Mouse (Mus musculus) embryonic facial prominence, embryonic 12.5 days (tissue): ENCODE results near the gene Mertk. TPM values are rescaled to one million over a fixed set of nuclear protein-coding genes. Genes with fewer than 3 reads are reported as not detected.

Source experiments
- ATAC-seq: fragments of 200-750 bp; cut with Nextera tagmentation; 2 replicates; pipeline ENCODE4 v1.8.0; 2017; ENCODE audit not compliant: insufficient number of reproducible peaks, insufficient read depth, low FRiP score, low TSS enrichment
- H3K27ac ChIP-seq: fragments of 300-500 bp; sonication (generic); 2 replicates; pipeline ENCODE4 v1.5.1; 2016; ENCODE audit warnings: mild to moderate bottlenecking
- H3K27me3 ChIP-seq: fragments of 300-500 bp; sonication (generic); 2 replicates; pipeline ENCODE4 v1.6.1; 2016; ENCODE audit warnings: mild to moderate bottlenecking, moderate library complexity
- H3K36me3 ChIP-seq: fragments of 300-500 bp; sonication (generic); 2 replicates; pipeline ENCODE4 v1.6.1; 2016; ENCODE audit warnings: mild to moderate bottlenecking
- H3K4me1 ChIP-seq: fragments of 300-500 bp; sonication (generic); 2 replicates; pipeline ENCODE4 v1.6.1; 2016
- H3K4me2 ChIP-seq: fragments of 300-500 bp; sonication (generic); replicated peaks from 2 replicates; pipeline ENCODE4 v1.6.1; 2016; ENCODE audit warnings: mild to moderate bottlenecking, moderate library complexity
- H3K4me3 ChIP-seq: fragments of 300-500 bp; sonication (generic); 2 replicates; pipeline ENCODE4 v1.5.1; 2016; ENCODE audit warnings: mild to moderate bottlenecking
- H3K9ac ChIP-seq: fragments of 300-500 bp; sonication (generic); 2 replicates; pipeline ENCODE4 v1.6.1; 2016; ENCODE audit warnings: mild to moderate bottlenecking, moderate library complexity
- H3K9me3 ChIP-seq: fragments of 300-500 bp; sonication (generic); 2 replicates; pipeline ENCODE4 v1.6.1; 2016; ENCODE audit warnings: mild to moderate bottlenecking, moderate library complexity
- WGBS: fragments of 180-500 bp; shearing (Covaris S2); methylation state at CpG from one replicate; pipeline ENCODE4 v1.1.7; 2016; 5-methylcytosine and 5-hydroxymethylcytosine counted together
- polyA plus RNA-seq: library from polyadenylated mRNA; unstranded; fragments of >200 nt; fragmentation: Nextera tagmentation; extraction: Ambion mirVana; gene quantifications from 2 replicates; pipeline ENCODE4 v1.2.1, GENCODE M21; 2016

Gene Mertk
- polyA plus RNA-seq, 1 experiment from 2014 or later = 14.0 TPM

DNA sequence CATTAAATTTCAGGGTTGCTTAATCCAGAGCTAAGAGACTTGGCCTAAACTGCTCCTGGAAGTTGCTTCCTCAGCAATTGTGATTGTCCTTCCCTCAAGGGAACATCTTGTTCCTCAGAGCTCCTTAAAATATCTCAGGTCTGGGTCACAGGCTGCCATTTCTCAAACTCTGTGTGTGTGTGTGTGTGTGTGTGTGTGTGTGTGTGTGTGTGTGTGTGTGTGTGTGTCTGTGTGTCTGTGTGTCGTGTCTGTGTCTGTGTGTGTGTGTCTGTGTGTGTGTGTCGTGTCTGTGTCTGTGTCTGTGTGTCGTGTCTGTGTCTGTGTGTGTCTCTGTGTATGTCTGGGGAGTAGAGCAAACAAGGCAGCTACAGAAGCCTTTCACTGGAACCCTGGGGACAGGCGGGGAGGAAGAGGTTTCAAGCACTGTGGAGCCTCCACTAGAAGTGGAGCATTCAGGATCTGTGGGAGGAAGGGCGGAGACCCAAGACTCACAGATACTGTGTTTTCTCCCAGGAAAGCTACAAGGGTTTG, 47.9 kb downstream of the Mertk start:
- Histone ChIP-seq H3K4me2 (no peak overlapping the region), H3K27ac (peak overlapping the region; percentile 73), H3K27me3 (no peaks in the 10 kb centered on the region), H3K4me3 (no peak overlapping the region), H3K36me3 (peaks cover 14% of the 10 kb centered on the region), H3K9ac (no peak overlapping the region), H3K9me3 (no peaks in the 10 kb centered on the region), H3K4me1 (peaks cover 43% of the 10 kb centered on the region)
- no peak for ATAC-seq
- WGBS = 59% methylated on average over 5 of the region's 5 CpGs

GRCm38 (mm10) chr2:128747433-128748028, 48.8 kb downstream of the Mertk start:
- Histone ChIP-seq H3K27me3 (no peaks in the 10 kb centered on the region), H3K4me1 (peaks cover 43% of the 10 kb centered on the region), H3K9me3 (no peaks in the 10 kb centered on the region), H3K4me3 (no peak overlapping the region), H3K9ac (no peak overlapping the region), H3K36me3 (peaks cover 19% of the 10 kb centered on the region), H3K4me2 (no peak overlapping the region), H3K27ac (peak overlapping the region; percentile 73; the same call in 1 of the 2 replicates)
- 64% methylated on average over 8 of the region's 8 CpGs for WGBS
- no peak for ATAC-seq

DNA sequence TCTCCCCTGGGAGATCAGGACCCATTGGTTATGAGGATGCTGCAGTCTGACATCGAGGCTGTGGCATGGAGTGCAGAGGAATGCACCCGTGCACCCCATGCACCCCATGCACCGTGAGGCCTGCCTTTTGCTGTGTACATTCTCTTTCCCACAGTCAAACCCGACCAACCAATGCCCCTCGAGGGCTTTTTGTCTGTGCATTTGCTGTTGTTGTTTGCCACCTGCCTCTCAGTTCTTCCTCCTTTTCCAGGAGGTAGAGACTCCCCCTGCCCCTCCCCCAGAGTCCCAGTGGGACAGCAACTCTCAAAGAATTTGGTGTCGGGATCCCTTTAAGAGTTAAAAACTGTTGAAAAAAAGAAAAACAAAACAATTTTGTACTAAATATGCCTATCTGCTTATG, 49.4 kb downstream of the Mertk start:
- H3K4me1 ChIP-seq = peaks cover 43% of the 10 kb centered on the region
- no peak overlapping the region for H3K4me2 ChIP-seq
- ATAC-seq = no peak
- peaks cover 17% of the 10 kb centered on the region; the same call in 1 of the 2 replicates for H3K36me3 ChIP-seq
- 64% methylated on average over 6 of the region's 6 CpGs for WGBS
- no peak overlapping the region for H3K9ac ChIP-seq
- H3K27ac ChIP-seq = no peak overlapping the region
- no peak overlapping the region for H3K4me3 ChIP-seq
- no peaks in the 10 kb centered on the region for H3K9me3 ChIP-seq
- H3K27me3 ChIP-seq = no peaks in the 10 kb centered on the region

- ATAC-seq = no peak
- Histone ChIP-seq H3K27ac (no peak overlapping the region), H3K9me3 (no peaks in the 10 kb centered on the region), H3K36me3 (peaks cover 17% of the 10 kb centered on the region; the same call in 1 of the 2 replicates), H3K4me3 (no peak overlapping the region), H3K9ac (no peak overlapping the region), H3K4me1 (peaks cover 18% of the 10 kb centered on the region; the same call in 1 of the 2 replicates), H3K4me2 (no peak overlapping the region), H3K27me3 (no peaks in the 10 kb centered on the region)
- 85% methylated on average over 6 of the region's 6 CpGs for WGBS
Measured at GRCm38 (mm10) chr2:128751030-128751429, 52.3 kb downstream of the Mertk start.

- no peak overlapping the region for H3K27ac ChIP-seq
- WGBS = 41% methylated on average over 6 of the region's 6 CpGs
- H3K9me3 ChIP-seq = no peaks in the 10 kb centered on the region
- no peak overlapping the region for H3K4me2 ChIP-seq
- peaks cover 30% of the 10 kb centered on the region for H3K36me3 ChIP-seq
- 0 out of 2 replicates have a peak, but pooled peaks cover 2% of the 10 kb centered on the region for H3K4me1 ChIP-seq
- no peak overlapping the region for H3K4me3 ChIP-seq
- no peak overlapping the region for H3K9ac ChIP-seq
- H3K27me3 ChIP-seq = no peaks in the 10 kb centered on the region
- no peak for ATAC-seq
Measured at GRCm38 (mm10) chr2:128753295-128753873, 54.6 kb downstream of the Mertk start.

DNA sequence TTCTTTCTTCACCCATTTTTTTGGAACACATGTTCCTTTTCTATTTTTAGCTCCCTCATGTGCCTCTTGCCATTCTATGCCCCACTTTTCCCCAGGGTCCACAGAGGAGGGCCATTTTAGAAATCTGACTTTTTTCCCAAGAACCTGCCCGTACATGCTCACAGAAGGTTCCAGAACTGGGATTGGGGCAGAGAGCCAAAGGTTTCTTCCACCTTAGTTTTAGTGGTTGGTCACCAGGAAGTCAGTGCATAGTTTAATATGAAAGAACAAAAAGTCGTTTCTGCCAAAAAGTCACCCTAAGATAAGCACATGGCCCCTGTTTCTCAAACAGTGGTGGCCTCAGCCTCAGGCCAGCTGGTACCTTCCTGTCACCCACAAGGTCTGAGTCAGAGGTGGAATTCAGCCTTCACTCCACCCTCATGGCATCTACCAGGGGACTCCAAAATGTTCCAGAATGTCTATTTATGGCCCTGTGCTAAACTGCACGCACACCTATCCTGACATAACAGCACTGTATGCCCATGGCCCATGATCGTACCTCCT, 56.5 kb downstream of the Mertk start:
- Histone ChIP-seq H3K4me3 (no peak overlapping the region), H3K36me3 (peaks cover 27% of the 10 kb centered on the region), H3K9me3 (no peaks in the 10 kb centered on the region), H3K4me2 (no peak overlapping the region), H3K27ac (no peak overlapping the region), H3K4me1 (0 out of 2 replicates have a peak, but pooled peaks cover 7% of the 10 kb centered on the region), H3K27me3 (no peaks in the 10 kb centered on the region), H3K9ac (no peak overlapping the region)
- ATAC-seq = no peak
- 89% methylated on average over 4 of the region's 4 CpGs for WGBS

DNA sequence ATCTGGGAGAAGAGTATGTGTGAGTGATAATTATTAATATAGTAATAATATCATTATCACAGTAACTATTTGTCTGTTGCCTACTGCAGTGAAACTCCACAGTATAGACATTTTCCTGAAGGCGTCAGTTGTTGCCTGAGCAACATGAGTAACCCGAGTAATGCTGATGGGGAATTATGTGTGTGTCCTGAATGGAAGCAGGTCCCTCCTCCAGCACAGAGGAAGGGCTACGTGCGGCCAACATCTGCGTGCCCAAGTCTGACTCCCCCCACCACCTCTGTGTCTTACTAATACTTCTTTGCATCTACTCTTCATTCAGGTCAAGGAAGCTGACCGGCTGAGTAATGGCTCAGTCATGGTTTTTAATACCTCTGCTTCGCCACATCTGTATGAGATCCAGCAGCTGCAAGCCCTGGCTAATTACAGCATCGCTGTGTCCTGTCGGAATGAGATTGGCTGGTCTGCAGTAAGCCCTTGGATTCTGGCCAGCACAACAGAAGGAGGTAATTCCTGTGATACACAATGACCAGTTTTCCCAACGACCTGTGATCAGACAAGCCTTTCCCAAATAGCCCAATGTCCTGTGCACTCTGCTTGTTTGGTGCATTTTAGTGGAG, 60.1 kb downstream of the Mertk start:
- Histone ChIP-seq H3K36me3 (peaks cover 33% of the 10 kb centered on the region), H3K4me2 (no peak overlapping the region), H3K27ac (no peak overlapping the region), H3K4me3 (no peak overlapping the region), H3K9ac (no peak overlapping the region), H3K4me1 (0 out of 2 replicates have a peak, but pooled peaks cover 7% of the 10 kb centered on the region), H3K9me3 (no peaks in the 10 kb centered on the region), H3K27me3 (no peaks in the 10 kb centered on the region)
- 48% methylated on average over 10 of the region's 10 CpGs for WGBS
- no peak for ATAC-seq

DNA sequence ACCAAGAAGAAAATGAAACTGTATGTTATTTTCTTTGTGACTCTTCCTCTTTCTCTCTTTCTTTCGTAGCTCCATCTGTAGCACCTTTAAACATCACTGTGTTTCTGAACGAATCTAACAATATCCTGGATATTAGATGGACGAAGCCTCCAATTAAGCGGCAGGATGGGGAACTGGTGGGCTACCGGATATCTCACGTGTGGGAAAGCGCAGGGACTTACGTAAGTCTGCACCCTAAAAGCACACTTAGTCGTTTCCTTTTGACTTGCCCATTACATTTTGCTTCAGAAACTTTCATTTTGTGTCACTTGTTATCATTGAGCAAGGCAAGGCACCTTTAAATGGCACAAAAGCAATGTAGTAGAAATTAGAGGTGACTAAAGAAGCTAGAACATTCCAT, 63.3 kb downstream of the Mertk start:
- no peak for ATAC-seq
- H3K4me1 ChIP-seq = 0 out of 2 replicates have a peak, but pooled peaks cover 7% of the 10 kb centered on the region
- no peak overlapping the region for H3K4me3 ChIP-seq
- H3K36me3 ChIP-seq = peaks cover 41% of the 10 kb centered on the region
- no peak overlapping the region for H3K9ac ChIP-seq
- no peaks in the 10 kb centered on the region for H3K27me3 ChIP-seq
- WGBS = 89% methylated on average over 9 of the region's 9 CpGs
- H3K27ac ChIP-seq = no peak overlapping the region
- H3K4me2 ChIP-seq = no peak overlapping the region
- H3K9me3 ChIP-seq = no peaks in the 10 kb centered on the region

- H3K4me2 ChIP-seq = no peak overlapping the region
- no peak overlapping the region for H3K9ac ChIP-seq
- peaks cover 39% of the 10 kb centered on the region for H3K36me3 ChIP-seq
- H3K27ac ChIP-seq = no peak overlapping the region
- no peaks in the 10 kb centered on the region for H3K4me1 ChIP-seq
- WGBS = 91% methylated on average over 1 of the region's 1 CpGs
- H3K9me3 ChIP-seq = no peaks in the 10 kb centered on the region
- no peak for ATAC-seq
- no peak overlapping the region for H3K4me3 ChIP-seq
- no peaks in the 10 kb centered on the region for H3K27me3 ChIP-seq
Measured at GRCm38 (mm10) chr2:128765787-128766186, 67.0 kb downstream of the Mertk start.

DNA sequence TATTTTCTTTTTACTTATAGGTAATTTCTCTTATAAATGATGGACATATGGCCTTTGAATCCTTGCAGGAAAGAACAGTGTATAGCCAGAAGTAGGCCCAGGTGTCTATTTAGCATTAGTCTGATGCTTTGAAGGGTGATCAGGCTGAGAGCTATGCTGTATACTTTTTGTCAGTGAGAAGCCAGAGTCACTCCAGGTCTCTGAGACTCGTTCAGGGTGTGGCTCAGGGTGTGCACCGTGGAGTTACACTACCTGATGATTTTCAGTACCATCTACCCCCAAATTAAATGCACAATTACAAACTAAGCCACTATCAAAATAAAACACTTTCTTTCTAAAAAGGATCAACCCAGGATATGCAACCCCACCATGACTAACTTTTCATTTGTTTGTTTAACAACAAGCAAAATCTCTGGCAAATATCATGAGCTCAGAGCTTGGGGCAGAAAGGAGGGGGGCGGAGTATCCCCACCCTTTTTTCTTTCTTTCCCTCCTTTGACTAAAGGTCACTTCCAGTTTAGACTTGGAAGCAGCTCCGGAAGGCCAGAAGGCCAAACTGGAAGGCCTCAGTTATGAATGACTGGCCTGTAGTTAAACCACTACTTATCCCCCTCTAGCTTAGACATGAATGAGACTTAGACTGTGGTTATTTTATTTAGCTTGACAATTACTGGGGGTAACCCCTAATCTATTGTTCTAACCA, 69.9 kb downstream of the Mertk start:
- H3K9ac ChIP-seq = no peak overlapping the region
- H3K4me2 ChIP-seq = no peak overlapping the region
- H3K27ac ChIP-seq = no peak overlapping the region
- no peaks in the 10 kb centered on the region for H3K9me3 ChIP-seq
- no peak for ATAC-seq
- 79% methylated on average over 4 of the region's 4 CpGs for WGBS
- H3K4me1 ChIP-seq = no peaks in the 10 kb centered on the region
- H3K4me3 ChIP-seq = no peak overlapping the region
- H3K36me3 ChIP-seq = peaks cover 33% of the 10 kb centered on the region
- H3K27me3 ChIP-seq = no peaks in the 10 kb centered on the region

GRCm38 (mm10) chr2:128770557-128770956, 71.8 kb downstream of the Mertk start:
- no peak overlapping the region for H3K4me3 ChIP-seq

More at GRCm38 (mm10) chr2:128770557-128770956, 71.8 kb downstream of the Mertk start:
- Histone ChIP-seq H3K4me2 (no peak overlapping the region), H3K27ac (no peak overlapping the region), H3K9me3 (no peaks in the 10 kb centered on the region), H3K4me1 (no peaks in the 10 kb centered on the region), H3K27me3 (no peaks in the 10 kb centered on the region), H3K9ac (no peak overlapping the region), H3K36me3 (peaks cover 18% of the 10 kb centered on the region)
- ATAC-seq = no peak
- WGBS = 89% methylated on average over 6 of the region's 6 CpGs
